Mouse (Mus musculus) neural tube, embryonic 15.5 days (tissue): ENCODE measurements around the gene Rsu1. TPM values are rescaled to one million over a fixed set of nuclear protein-coding genes. Genes with fewer than 3 reads are reported as not detected.
A peak's percentile ranks its signal among the peaks of the same experiment; 100 is the strongest.

Experiments
- ATAC-seq: fragments of 200-750 bp; cut with Nextera tagmentation; 2 replicates; pipeline ENCODE4 v1.8.0; 2017; ENCODE audit warnings: mild to moderate bottlenecking, moderate TSS enrichment, moderate library complexity; ENCODE audit not compliant: low FRiP score
- H3K27ac ChIP-seq: fragments of 300-500 bp; sonication (generic); replicated peaks from 2 replicates; pipeline ENCODE4 v1.5.1; 2015; ENCODE audit warnings: mild to moderate bottlenecking, inconsistent platforms
- H3K27me3 ChIP-seq: fragments of 300-500 bp; sonication (generic); replicated peaks from 2 replicates; pipeline ENCODE4 v1.6.1; 2015; ENCODE audit warnings: inconsistent platforms
- H3K36me3 ChIP-seq: fragments of 300-500 bp; sonication (generic); 2 replicates; pipeline ENCODE4 v1.6.1; 2015; ENCODE audit warnings: inconsistent platforms
- H3K4me1 ChIP-seq: fragments of 300-500 bp; sonication (generic); 2 replicates; pipeline ENCODE4 v1.6.1; 2015; ENCODE audit warnings: inconsistent platforms
- H3K4me2 ChIP-seq: fragments of 300-500 bp; sonication (generic); 2 replicates; pipeline ENCODE4 v1.6.1; 2015; ENCODE audit warnings: inconsistent platforms, mild to moderate bottlenecking, moderate library complexity
- H3K4me3 ChIP-seq: fragments of 300-500 bp; sonication (generic); replicated peaks from 2 replicates; pipeline ENCODE4 v1.5.1; 2015; ENCODE audit warnings: mild to moderate bottlenecking, inconsistent platforms
- H3K9ac ChIP-seq: fragments of 300-500 bp; sonication (generic); replicated peaks from 2 replicates; pipeline ENCODE4 v1.6.1; 2015; ENCODE audit warnings: mild to moderate bottlenecking, inconsistent platforms
- H3K9me3 ChIP-seq: fragments of 300-500 bp; sonication (generic); replicated peaks from 2 replicates; pipeline ENCODE4 v1.6.1; 2016; ENCODE audit warnings: inconsistent platforms
- WGBS: fragments of 180-500 bp; shearing (Covaris S2); methylation state at CpG from one replicate; pipeline ENCODE4 v1.1.7; 2015; ENCODE audit warnings: mixed read lengths; 5-methylcytosine and 5-hydroxymethylcytosine counted together
- polyA plus RNA-seq: library from polyadenylated mRNA; unstranded; fragments of >200 nt; fragmentation: Nextera tagmentation; extraction: Ambion mirVana; gene quantifications from 2 replicates; pipeline ENCODE4 v1.2.1, GENCODE M21; 2015

The Rsu1 gene
- polyA plus RNA-seq, 1 experiment from 2014 or later: 78.5 TPM

DNA sequence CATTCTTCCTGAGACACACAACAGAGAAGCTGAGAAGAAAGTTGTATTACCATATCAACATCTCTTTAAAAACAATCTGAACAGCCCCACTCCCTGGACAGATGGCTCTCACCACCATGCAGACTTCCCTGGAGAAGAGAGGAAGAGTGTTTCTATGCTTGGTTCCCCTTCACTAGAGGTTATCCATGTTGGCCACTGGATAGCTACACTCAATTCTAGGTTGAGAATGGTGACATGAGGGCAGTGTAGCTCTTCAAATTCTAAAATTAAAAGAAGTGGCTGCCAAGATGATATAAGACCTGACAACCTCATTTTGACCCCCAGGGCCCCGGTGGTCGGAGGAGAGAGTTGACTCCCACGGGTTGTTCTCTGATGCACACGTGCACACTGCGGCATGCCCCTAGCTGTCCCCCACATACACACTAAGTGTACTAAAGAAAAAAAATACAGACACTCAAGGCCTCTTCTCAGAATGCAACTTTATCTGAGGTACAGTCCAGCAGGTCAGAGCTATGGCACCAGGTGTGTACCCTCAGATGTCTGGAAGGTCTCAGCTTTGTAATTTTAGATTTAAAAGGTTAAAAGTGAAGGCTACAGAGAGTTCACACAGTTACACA is 179.7 kb downstream of the Rsu1 start:
- Histone ChIP-seq H3K4me2 (no peak overlapping the region), H3K27me3 (no peaks in the 10 kb centered on the region), H3K4me3 (no peak overlapping the region), H3K9ac (no peak overlapping the region), H3K27ac (no peak overlapping the region), H3K36me3 (no peaks in the 10 kb centered on the region), H3K9me3 (no peaks in the 10 kb centered on the region), H3K4me1 (no peaks in the 10 kb centered on the region)
- ATAC-seq: no peak
- 79% methylated on average over 5 of the region's 5 CpGs for WGBS

DNA sequence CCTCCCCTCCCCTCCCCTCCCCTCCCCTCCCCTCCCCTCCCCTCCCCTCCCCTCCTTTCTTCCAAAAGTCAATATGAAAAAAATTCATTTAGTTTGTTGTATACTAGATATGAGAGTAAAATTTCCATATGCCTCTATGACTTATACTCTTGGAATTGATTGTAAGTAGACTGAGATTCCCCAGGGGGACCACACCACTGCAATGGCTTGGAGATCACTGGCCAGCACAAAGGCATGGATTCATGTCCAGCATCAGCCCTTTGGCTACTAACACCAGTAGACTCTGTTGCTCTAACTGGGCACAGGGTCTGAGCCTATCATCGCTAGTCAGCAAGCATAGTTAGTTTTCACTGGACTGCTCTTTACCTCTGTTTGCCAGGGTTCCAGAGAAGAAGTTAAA is 180.4 kb downstream of the Rsu1 start:
- no peak overlapping the region for H3K27ac ChIP-seq
- H3K9me3 ChIP-seq: no peaks in the 10 kb centered on the region
- H3K4me2 ChIP-seq: no peak overlapping the region
- no peaks in the 10 kb centered on the region for H3K36me3 ChIP-seq
- 100% methylated on average over 1 of the region's 1 CpGs for WGBS
- no peaks in the 10 kb centered on the region for H3K4me1 ChIP-seq
- no peak overlapping the region for H3K9ac ChIP-seq
- no peak for ATAC-seq
- H3K4me3 ChIP-seq: no peak overlapping the region
- no peaks in the 10 kb centered on the region for H3K27me3 ChIP-seq

DNA sequence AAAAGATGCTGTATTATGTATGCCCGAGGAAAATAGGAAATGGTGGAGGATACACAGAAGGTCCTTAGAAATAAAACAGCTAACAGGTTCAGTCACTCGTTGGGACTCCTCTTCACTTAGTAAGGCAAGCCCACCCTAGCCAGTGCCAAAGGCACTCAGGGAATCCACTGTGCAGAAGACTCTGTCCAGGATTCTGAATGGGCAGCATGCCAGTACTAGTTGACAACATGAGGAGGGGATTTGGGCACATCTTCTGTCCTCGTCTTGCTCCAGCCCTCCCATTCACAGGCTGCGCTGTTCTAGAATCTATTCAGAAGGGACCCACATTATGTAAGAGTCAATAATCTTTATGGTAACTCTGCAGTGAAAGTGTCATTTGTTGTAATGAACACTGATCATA is 181.4 kb downstream of the Rsu1 start:
- Histone ChIP-seq H3K4me2 (no peak overlapping the region), H3K4me3 (no peak overlapping the region), H3K27ac (no peak overlapping the region), H3K4me1 (no peaks in the 10 kb centered on the region), H3K9me3 (no peaks in the 10 kb centered on the region), H3K9ac (no peak overlapping the region), H3K36me3 (no peaks in the 10 kb centered on the region), H3K27me3 (no peaks in the 10 kb centered on the region)
- ATAC-seq: 0 out of 2 replicates have a peak, but pooled peaks have one; percentile 6
- WGBS: 58% methylated on average over 4 of the region's 4 CpGs

DNA sequence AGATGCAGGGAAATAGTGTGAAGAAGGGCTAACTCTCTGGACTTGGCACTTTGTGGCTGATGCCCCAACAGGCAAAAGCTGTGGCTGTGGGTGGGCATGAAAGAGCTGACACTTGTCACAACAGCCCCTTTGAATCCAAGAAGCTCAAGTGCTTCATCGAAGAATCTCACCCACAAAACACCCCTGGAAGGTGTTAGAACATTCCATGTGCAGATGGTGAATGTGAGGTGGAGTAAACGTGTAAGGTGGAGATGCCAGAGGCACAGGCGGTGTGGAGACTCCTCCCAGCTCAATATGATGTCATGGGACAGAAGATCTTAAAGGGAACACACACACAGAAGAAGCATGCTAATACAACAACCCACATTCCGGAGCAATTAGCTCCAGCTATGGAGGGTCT is 182.9 kb downstream of the Rsu1 start:
- Histone ChIP-seq H3K4me1 (no peaks in the 10 kb centered on the region), H3K4me2 (no peak overlapping the region), H3K4me3 (no peak overlapping the region), H3K9me3 (no peaks in the 10 kb centered on the region), H3K27me3 (no peaks in the 10 kb centered on the region), H3K27ac (no peak overlapping the region), H3K9ac (no peak overlapping the region), H3K36me3 (no peaks in the 10 kb centered on the region)
- 83% methylated on average over 4 of the region's 4 CpGs for WGBS
- ATAC-seq: no peak

DNA sequence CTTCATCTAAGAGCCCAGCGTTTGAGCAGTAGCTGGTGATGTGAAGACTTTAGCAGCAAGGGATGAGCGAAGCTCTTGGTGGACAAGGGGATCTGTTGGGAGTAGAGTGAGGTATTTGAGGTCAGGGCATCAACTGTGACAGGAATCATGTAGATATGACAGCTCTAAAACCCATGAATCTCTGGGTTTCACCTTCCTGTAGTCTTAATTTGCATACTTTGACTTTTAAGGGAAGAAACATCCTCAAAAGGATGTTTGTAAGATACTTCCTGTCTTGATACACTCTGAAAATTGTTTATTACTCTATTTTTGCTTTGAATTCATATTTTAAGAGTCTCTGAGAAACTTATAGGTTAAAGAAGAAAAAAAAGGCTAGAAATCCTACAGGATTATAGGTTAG is 183.4 kb downstream of the Rsu1 start:
- Histone ChIP-seq H3K4me3 (no peak overlapping the region), H3K4me2 (no peak overlapping the region), H3K9me3 (no peaks in the 10 kb centered on the region), H3K9ac (no peak overlapping the region), H3K36me3 (no peaks in the 10 kb centered on the region), H3K27ac (no peak overlapping the region), H3K27me3 (no peaks in the 10 kb centered on the region), H3K4me1 (no peaks in the 10 kb centered on the region)
- WGBS: 97% methylated on average over 2 of the region's 2 CpGs
- ATAC-seq: no peak

DNA sequence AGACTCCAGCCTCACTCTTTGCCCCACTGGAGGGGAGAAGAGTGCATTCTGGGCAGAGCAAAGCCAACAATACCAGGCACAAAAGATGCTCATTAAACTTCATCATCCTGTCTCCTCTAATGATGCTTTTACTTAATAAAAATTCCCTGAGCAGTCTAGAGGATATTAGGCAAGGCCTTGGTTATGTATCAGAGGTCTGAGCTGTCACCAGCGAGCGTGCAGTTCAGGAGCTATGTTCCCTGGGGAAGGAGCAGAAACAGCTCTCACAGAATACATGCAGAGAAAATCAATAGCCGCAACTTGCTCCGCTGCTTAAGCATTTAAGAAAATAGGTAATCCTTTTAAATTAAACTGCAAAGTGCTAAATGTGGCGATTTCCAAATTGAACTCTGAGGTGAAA is 187.0 kb downstream of the Rsu1 start:
- H3K4me1 ChIP-seq: no peaks in the 10 kb centered on the region
- no peak for ATAC-seq
- WGBS: 26% methylated on average over 5 of the region's 5 CpGs
- no peak overlapping the region for H3K4me3 ChIP-seq
- H3K9me3 ChIP-seq: no peaks in the 10 kb centered on the region
- no peaks in the 10 kb centered on the region for H3K27me3 ChIP-seq
- H3K9ac ChIP-seq: no peak overlapping the region
- no peaks in the 10 kb centered on the region for H3K36me3 ChIP-seq
- no peak overlapping the region for H3K27ac ChIP-seq
- no peak overlapping the region for H3K4me2 ChIP-seq

DNA sequence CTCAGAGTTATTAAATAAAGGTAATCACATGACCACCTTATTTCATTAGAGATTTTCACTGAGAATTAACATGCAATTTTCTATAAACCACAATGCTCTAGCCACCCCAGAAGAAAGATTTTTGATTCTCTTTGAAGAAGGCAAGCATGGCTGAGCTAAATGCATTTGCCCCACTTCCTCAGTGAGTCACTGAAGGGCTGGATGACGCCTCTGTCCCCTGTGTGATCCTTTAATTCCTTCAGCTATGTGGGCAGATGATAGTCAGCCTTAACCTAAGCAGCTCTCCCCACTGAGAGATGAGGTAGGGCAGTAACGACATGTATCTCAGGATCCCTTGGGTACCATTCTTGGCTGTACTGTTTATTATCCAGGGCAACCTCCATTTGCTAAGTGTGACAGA is 190.7 kb downstream of the Rsu1 start:
- Histone ChIP-seq H3K27ac (no peak overlapping the region), H3K4me3 (no peak overlapping the region), H3K4me2 (no peak overlapping the region), H3K36me3 (no peaks in the 10 kb centered on the region), H3K9me3 (no peaks in the 10 kb centered on the region), H3K27me3 (no peaks in the 10 kb centered on the region), H3K9ac (no peak overlapping the region), H3K4me1 (no peaks in the 10 kb centered on the region)
- 70% methylated on average over 2 of the region's 2 CpGs for WGBS
- no peak for ATAC-seq

DNA sequence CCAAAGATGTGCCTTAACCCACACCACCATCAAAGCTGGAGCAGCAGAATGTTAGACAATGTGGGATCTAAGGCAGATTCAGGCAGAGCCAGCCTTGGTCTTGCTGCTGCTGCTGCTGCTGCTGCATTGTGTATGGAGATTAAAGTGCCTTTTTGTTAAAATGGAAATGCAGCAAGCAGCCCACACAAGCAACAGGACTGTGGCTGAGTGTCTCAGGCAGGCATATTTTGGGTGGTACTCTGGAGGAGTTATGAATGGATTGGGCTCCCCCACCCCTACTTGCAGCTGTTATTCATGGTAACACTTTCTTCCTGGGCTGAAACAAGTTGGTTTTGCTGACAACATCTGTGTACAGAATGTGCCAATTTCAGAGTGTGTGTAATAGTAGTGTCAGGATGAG is 199.0 kb downstream of the Rsu1 start:
- H3K27ac ChIP-seq: no peak overlapping the region
- no peak overlapping the region for H3K4me2 ChIP-seq
- H3K9ac ChIP-seq: no peak overlapping the region
- no peaks in the 10 kb centered on the region for H3K27me3 ChIP-seq
- H3K36me3 ChIP-seq: no peaks in the 10 kb centered on the region
- ATAC-seq: no peak
- no peaks in the 10 kb centered on the region for H3K9me3 ChIP-seq
- no peak overlapping the region for H3K4me3 ChIP-seq
- no peaks in the 10 kb centered on the region for H3K4me1 ChIP-seq

DNA sequence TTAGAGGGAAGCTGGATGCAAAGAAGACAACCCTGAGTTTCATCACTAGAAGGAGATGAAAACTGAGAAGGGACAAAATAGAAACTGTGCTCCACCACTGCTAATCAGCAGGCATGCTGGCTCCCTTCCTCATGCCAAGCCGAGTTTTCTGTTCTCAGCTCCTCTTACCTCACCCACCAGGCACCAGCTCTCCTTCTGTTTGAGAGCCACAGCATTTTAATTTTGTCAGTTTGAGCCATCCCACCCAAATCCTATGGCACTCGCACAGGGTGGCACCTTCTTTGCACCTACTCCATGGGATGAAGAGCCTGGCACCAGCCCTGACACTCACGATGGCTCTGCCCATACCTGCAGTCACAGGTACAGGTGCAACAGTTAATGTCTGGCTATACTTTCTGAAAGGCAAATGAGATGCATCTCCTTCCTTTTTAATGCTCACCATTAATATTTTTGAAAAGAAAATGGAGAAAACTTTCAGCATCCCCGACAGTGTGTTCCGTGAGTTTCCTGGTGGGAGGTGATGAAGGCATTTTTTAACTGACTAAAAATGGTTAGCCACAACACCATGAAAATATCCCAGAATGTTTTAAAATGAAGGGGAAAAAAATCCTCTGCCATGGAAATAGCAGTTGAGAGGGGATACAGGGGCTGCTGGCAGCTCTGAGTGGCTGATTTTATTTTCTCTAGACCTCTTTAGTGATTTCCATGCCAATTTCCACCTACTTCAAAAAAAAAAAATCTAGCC is 210.6 kb downstream of the Rsu1 start:
- Histone ChIP-seq H3K9ac (no peak overlapping the region), H3K4me2 (no peak overlapping the region), H3K27ac (no peak overlapping the region), H3K9me3 (no peaks in the 10 kb centered on the region), H3K27me3 (no peaks in the 10 kb centered on the region), H3K4me3 (no peak overlapping the region), H3K36me3 (no peaks in the 10 kb centered on the region), H3K4me1 (no peaks in the 10 kb centered on the region)
- WGBS: 93% methylated on average over 5 of the region's 5 CpGs
- ATAC-seq: no peak

DNA sequence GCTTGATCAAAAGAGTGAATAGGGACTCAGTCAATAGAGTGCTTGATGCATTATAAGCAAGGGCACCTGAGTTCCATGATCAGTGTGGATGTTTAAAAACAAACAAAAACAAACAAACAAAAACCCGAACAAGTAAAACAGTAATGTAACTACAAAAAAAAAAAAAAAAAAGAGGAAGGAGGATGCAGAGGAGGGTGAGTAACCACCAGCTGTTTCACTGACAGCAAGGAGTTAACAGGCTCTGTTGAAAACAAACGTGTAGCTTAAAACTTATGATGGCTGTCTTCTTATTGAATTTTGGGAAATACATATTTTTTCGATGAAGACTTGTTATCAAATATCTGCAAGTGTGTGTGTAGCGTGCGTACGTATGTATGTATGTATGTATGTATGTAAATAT is 222.6 kb downstream of the Rsu1 start:
- no peak overlapping the region for H3K9ac ChIP-seq
- H3K36me3 ChIP-seq: no peaks in the 10 kb centered on the region
- no peaks in the 10 kb centered on the region for H3K4me1 ChIP-seq
- H3K27me3 ChIP-seq: no peaks in the 10 kb centered on the region
- 88% methylated on average over 6 of the region's 6 CpGs for WGBS
- no peak overlapping the region for H3K27ac ChIP-seq
- H3K4me3 ChIP-seq: no peak overlapping the region
- ATAC-seq: no peak
- H3K4me2 ChIP-seq: no peak overlapping the region
- H3K9me3 ChIP-seq: no peaks in the 10 kb centered on the region

DNA sequence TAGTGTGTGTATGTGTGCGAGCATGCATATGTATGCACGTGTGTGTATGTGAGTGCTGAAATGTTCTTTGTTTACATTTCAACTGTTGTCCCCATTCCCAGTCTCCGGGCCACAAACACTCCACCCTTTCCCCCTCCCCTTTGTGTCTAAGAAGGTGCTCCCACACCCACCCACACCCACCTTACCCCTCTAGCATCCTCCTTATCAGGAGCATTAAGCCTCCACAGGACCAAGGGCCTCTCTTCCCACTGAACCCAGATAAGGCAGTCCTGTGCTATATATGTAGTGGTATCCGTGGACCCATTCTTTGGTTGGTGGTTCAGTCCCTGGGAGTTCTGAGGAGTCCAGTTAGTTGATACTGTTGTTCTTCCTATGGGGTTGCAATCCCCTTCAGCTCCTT is 226.7 kb downstream of the Rsu1 start:
- H3K4me1 ChIP-seq: no peaks in the 10 kb centered on the region
- no peak overlapping the region for H3K4me2 ChIP-seq
- no peak for ATAC-seq
- no peak overlapping the region for H3K27ac ChIP-seq
- no peaks in the 10 kb centered on the region for H3K9me3 ChIP-seq
- H3K36me3 ChIP-seq: no peaks in the 10 kb centered on the region
- H3K4me3 ChIP-seq: no peak overlapping the region
- no peak overlapping the region for H3K9ac ChIP-seq
- no peaks in the 10 kb centered on the region for H3K27me3 ChIP-seq
- 86% methylated on average over 4 of the region's 4 CpGs for WGBS

DNA sequence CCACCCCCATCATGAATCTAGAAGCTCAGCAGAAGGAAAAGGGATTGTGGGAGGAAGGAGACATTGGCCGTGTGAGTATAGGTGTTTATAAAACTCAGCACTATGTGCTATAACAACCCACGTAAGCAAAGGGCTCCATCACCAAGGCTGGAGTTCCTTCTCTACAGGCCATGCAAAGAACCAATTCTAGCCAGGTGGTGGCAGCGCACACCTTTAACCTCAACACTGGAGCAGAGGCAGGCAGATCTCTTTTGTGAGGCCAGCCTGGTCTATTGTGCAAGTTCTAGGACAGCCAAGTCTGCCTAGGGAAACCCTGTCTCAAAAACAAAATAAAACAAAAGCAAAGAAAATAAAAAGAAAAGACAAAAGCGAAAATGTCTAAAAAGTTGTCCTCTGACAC is 231.4 kb downstream of the Rsu1 start:
- Histone ChIP-seq H3K4me1 (no peaks in the 10 kb centered on the region), H3K9me3 (no peaks in the 10 kb centered on the region)
- WGBS: 97% methylated on average over 4 of the region's 4 CpGs

More for the DNA sequence above, 231.4 kb downstream of the Rsu1 start:
- H3K36me3 ChIP-seq: no peaks in the 10 kb centered on the region
- H3K4me3 ChIP-seq: no peak overlapping the region
- no peak for ATAC-seq
- no peak overlapping the region for H3K9ac ChIP-seq
- no peak overlapping the region for H3K4me2 ChIP-seq
- no peaks in the 10 kb centered on the region for H3K27me3 ChIP-seq
- H3K27ac ChIP-seq: no peak overlapping the region
